9 mouse cellular contexts compared by ENCODE assay signal in the genomic region with DNA sequence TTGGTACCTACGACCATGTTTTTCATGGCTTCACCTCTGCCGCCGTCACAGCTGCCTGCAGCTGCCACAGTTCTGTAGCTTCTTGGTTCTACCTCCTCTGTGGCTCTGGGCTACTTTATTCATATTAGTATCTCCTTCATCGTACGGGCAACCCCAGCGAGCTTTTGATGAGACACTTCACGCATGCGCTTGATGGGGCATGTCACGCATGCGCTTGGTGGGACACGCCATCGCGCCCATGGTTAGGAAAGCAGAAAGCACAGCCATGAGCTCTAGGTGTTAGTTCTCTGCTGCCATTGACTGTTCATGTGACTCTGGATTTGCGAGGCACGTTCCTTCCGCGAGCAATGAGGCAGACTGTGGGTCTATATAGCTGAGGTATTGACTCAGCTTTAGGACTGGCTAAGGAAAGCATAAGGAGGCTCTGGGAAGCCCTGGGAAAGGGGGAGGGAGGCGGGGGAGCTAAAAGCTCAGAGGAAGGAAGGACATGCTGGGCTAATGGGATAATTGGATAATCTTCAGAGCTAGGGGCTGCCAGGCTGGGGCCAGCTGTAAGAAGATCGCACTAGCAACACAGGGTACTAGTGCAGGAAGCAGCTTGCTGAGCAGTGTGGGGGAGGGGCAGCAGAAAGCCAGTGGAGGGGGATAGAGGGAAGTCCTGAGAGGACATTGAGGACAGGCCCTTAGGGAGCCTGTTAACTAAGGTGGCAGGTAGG. TPM values are rescaled to one million over a fixed set of nuclear protein-coding genes. Genes with fewer than 3 reads are reported as not detected.
A peak's percentile ranks its signal among the peaks of the same experiment; 100 is the strongest.
DNase-seq lines count a peak whose midpoint lies in the region; ATAC-seq and TF ChIP-seq lines count a peak whose summit lies in the region.
"Had no signal": no experiment of that assay in that cellular context is flagged by ENCODE, and none has a peak within 500 bp of the region (broad histone marks: within the 10 kb centered on the region; RNA-seq: fewer than 3 reads in every experiment).

No protein-coding gene starts in this region.

- H3K9me3 ChIP-seq in heart, embryonic 15.5 days (replicated peaks): no peaks in the 10 kb centered on the region
- H3K9me3 ChIP-seq in limb, embryonic 14.5 days (ENCODE audit: control insufficient read depth, low read length): no peaks in the 10 kb centered on the region
- H3K9me3 ChIP-seq in stomach, postnatal 0 days (ENCODE audit: control insufficient read depth, low read length): no peaks in the 10 kb centered on the region

- H3K4me1 ChIP-seq in heart, embryonic 15.5 days (replicated peaks): peaks cover 52% of the 10 kb centered on the region
- peaks cover 25% of the 10 kb centered on the region for H3K4me1 ChIP-seq in testis, adult 2 months (ENCODE audit: control insufficient read depth, insufficient read depth, low read length)
- H3K4me1 ChIP-seq in limb, embryonic 14.5 days (ENCODE audit: control insufficient read depth, insufficient read depth, low read length): 0 out of 2 replicates have a peak, but pooled peaks cover 7% of the 10 kb centered on the region
- H3K4me1 ChIP-seq in stomach, postnatal 0 days (replicated peaks; ENCODE audit: control insufficient read depth, insufficient read depth): no peaks in the 10 kb centered on the region; the same call in 1 of the 2 replicates

- no peak for DNase-seq in heart, adult 9 months (ENCODE audit: low spot score in 2 of 2)
- no peak for DNase-seq in testis, postnatal 14 days (ENCODE audit: low spot score)
- no peak for DNase-seq in limb, embryonic 14.5 days (ENCODE audit: low spot score)
- DNase-seq in stomach, postnatal 0 days (ENCODE audit: low spot score): no peak
- no peak for DNase-seq in left cerebral cortex, postnatal 36 days (ENCODE audit: low spot score in 2 of 2)
- DNase-seq in thymus, postnatal 10 days (ENCODE audit: low spot score in 2 of 2): no peak

- no peaks in the 10 kb centered on the region for H3K27me3 ChIP-seq in heart, embryonic 15.5 days
- no peaks in the 10 kb centered on the region for H3K27me3 ChIP-seq in testis, adult 2 months (ENCODE audit: control insufficient read depth, insufficient read depth, low read length)
- no peaks in the 10 kb centered on the region for H3K27me3 ChIP-seq in limb, embryonic 14.5 days (ENCODE audit: control insufficient read depth, insufficient read depth, low read length)
- H3K27me3 ChIP-seq in stomach, postnatal 0 days (ENCODE audit: control insufficient read depth, insufficient read depth, low read length): no peaks in the 10 kb centered on the region

- ATAC-seq in heart, embryonic 15.5 days (replicated peaks; ENCODE audit: insufficient number of reproducible peaks, insufficient read depth, low FRiP score, low read depth): no peak
- ATAC-seq in limb, embryonic 14.5 days (ENCODE audit: low FRiP score, low read depth): peak; percentile 32; the same call in 1 of the 2 replicates
- 0 out of 2 replicates have a peak, but pooled peaks have one; percentile 19 for ATAC-seq in stomach, postnatal 0 days (ENCODE audit: low FRiP score, low TSS enrichment)
- ATAC-seq: intestine, embryonic 16.5 days had no signal

- no peak overlapping the region for H3K4me3 ChIP-seq in heart, embryonic 15.5 days
- H3K4me3 ChIP-seq in testis, adult 2 months (ENCODE audit: control insufficient read depth, low read depth, low read length): peak overlapping the region; percentile 66
- no peak overlapping the region for H3K4me3 ChIP-seq in limb, embryonic 14.5 days (replicated peaks; ENCODE audit: low read length)
- H3K4me3 ChIP-seq in stomach, postnatal 0 days (ENCODE audit: low read depth, low read length): no peak overlapping the region

- 77% methylated on average over 19 of the region's 19 CpGs for WGBS in heart, embryonic 15.5 days
- 70% methylated on average over 19 of the region's 19 CpGs for WGBS in limb, embryonic 14.5 days
- 74% methylated on average over 19 of the region's 19 CpGs for WGBS in stomach, postnatal 0 days

- no peak overlapping the region for H3K9ac ChIP-seq in heart, embryonic 15.5 days
- no peak overlapping the region for H3K9ac ChIP-seq in limb, embryonic 14.5 days (ENCODE audit: low read depth, low read length, severe bottlenecking)
- H3K9ac ChIP-seq in stomach, postnatal 0 days (ENCODE audit: low read length): no peak overlapping the region

- no peaks in the 10 kb centered on the region for H3K36me3 ChIP-seq in heart, embryonic 15.5 days
- no peaks in the 10 kb centered on the region for H3K36me3 ChIP-seq in testis, adult 2 months (ENCODE audit: control insufficient read depth, insufficient read depth, low read length)
- H3K36me3 ChIP-seq in limb, embryonic 14.5 days (ENCODE audit: control insufficient read depth, insufficient read depth, low read length): no peaks in the 10 kb centered on the region
- H3K36me3 ChIP-seq in stomach, postnatal 0 days (ENCODE audit: control insufficient read depth, insufficient read depth, low read length): no peaks in the 10 kb centered on the region

- no peak for TF ChIP-seq EP300 in stomach, postnatal 0 days (optimal IDR thresholded peaks at IDR 0.05)

- intact Hi-C loops in left cerebral cortex, postnatal 36 days (cut with DNase I): no loop called here

- no peak for TF ChIP-seq POLR2A in testis, adult 2 months (IDR thresholded peaks at IDR 0.05; ENCODE audit: control insufficient read depth, low read depth, low read length)
- TF ChIP-seq POLR2A in limb, embryonic 14.5 days (IDR thresholded peaks at IDR 0.05; ENCODE audit: borderline replicate concordance, extremely low read depth, insufficient read depth, insufficient read length): no peak

- H3K27ac ChIP-seq in heart, embryonic 15.5 days: peak overlapping the region; percentile 28; the same call in 1 of the 2 replicates
- no peak overlapping the region for H3K27ac ChIP-seq in testis, adult 2 months (ENCODE audit: control insufficient read depth, insufficient read depth, low read depth, low read length)
- no peak overlapping the region for H3K27ac ChIP-seq in limb, embryonic 14.5 days (replicated peaks; ENCODE audit: low read depth, low read length)
- no peak overlapping the region for H3K27ac ChIP-seq in stomach, postnatal 0 days (replicated peaks)

- no peak for TF ChIP-seq CTCF in testis, adult 2 months (IDR thresholded peaks at IDR 0.05; ENCODE audit: control insufficient read depth, insufficient read depth, insufficient replicate concordance, low read depth, low read length)
- TF ChIP-seq CTCF in stomach, postnatal 0 days (IDR thresholded peaks at IDR 0.05; ENCODE audit: low read depth): no peak

- H3K4me2 ChIP-seq in heart, embryonic 15.5 days: no peak overlapping the region
- no peak overlapping the region for H3K4me2 ChIP-seq in limb, embryonic 14.5 days (replicated peaks; ENCODE audit: low read depth, low read length, severe bottlenecking)
- H3K4me2 ChIP-seq in stomach, postnatal 0 days (replicated peaks; ENCODE audit: low read depth): no peak overlapping the region

RNA-seq across cellular contexts. Expression of a gene that starts 43.4 kb away (rescaled TPM):
- 0.62 and 0.75 TPM in 2 replicates for polyA plus RNA-seq in heart, embryonic 15.5 days (2015; fragmentation: Nextera tagmentation; extraction: Ambion mirVana)
- 0.13 and 0.20 TPM in 2 replicates for polyA plus RNA-seq in testis, adult 2 months (2012; rRNA removed)
- polyA plus RNA-seq in limb, embryonic 14.5 days (2012; rRNA removed): 0.38 and 0.55 TPM in 2 replicates
- 0.84 and 1.4 TPM in 2 replicates for polyA plus RNA-seq in limb, embryonic 14.5 days (2014; fragmentation: Nextera tagmentation; extraction: Ambion mirVana)
- polyA plus RNA-seq in stomach, postnatal 0 days (2015; fragmentation: Nextera tagmentation; extraction: Ambion mirVana): 3.8 and 5.3 TPM in 2 replicates
- total RNA-seq in left cerebral cortex, postnatal 36 days (2021): under 1 TPM; 0.22 to 0.39 TPM
